Mouse (Mus musculus) ES-E14 (cell line): Measurements from ENCODE around the gene Tpst1. TPM values are rescaled to one million over a fixed set of nuclear protein-coding genes. Genes with fewer than 3 reads are reported as not detected.
A peak's percentile ranks its signal among the peaks of the same experiment; 100 is the strongest.

Experiments
- DNase-seq: peaks from one replicate; pipeline ENCODE4 v3.0.0-alpha.2; 2013; ENCODE audit warnings: low read depth, low spot score
- H3K27ac ChIP-seq: 2 replicates; pipeline ENCODE4 v1.5.1; 2012; ENCODE audit warnings: low read depth, mild to moderate bottlenecking, low read length, moderate library complexity, mixed read lengths; ENCODE audit not compliant: poor library complexity, insufficient read depth, severe bottlenecking
- H3K36me3 ChIP-seq: 2 replicates; pipeline ENCODE4 v1.6.1; 2012; ENCODE audit warnings: mild to moderate bottlenecking, low read length, moderate library complexity, mixed read lengths; ENCODE audit not compliant: control insufficient read depth, poor library complexity, insufficient read depth, severe bottlenecking
- H3K4me1 ChIP-seq, 2 experiments: fragments of 150-350 bp in 1 of 2; sonication (generic) in 1 of 2; 2 replicates each; pipeline ENCODE4 v1.6.1; 2012; ENCODE audit warnings: low read length in 2 of 2, mild to moderate bottlenecking in 1 of 2, mixed read lengths in 1 of 2; ENCODE audit not compliant: control insufficient read depth in 2 of 2, insufficient read depth in 2 of 2, poor library complexity in 1 of 2
- H3K4me3 ChIP-seq, 2 experiments: fragments of 150-350 bp in 1 of 2; sonication (generic) in 1 of 2; 2 replicates each; pipeline ENCODE4 v1.5.1; 2012; ENCODE audit warnings: low read length in 2 of 2, low read depth in 1 of 2, mild to moderate bottlenecking in 1 of 2, mixed read lengths in 1 of 2; ENCODE audit not compliant: insufficient read depth in 1 of 2, poor library complexity in 1 of 2, severe bottlenecking in 1 of 2
- H3K9ac ChIP-seq: 2 replicates; pipeline ENCODE4 v1.6.1; 2012; ENCODE audit warnings: low read depth, mild to moderate bottlenecking, low read length, mixed read lengths; ENCODE audit not compliant: poor library complexity, insufficient read depth, severe bottlenecking
- H3K9me3 ChIP-seq: fragments of 150-350 bp; sonication (generic); 2 replicates; pipeline ENCODE4 v1.6.1; 2012; ENCODE audit warnings: low read depth, mild to moderate bottlenecking, low read length; ENCODE audit not compliant: control insufficient read depth, insufficient read depth
- CHD2 ChIP-seq: IDR thresholded peaks from 2 replicates; pipeline ENCODE4 v1.6.1; 2014; ENCODE audit warnings: mild to moderate bottlenecking, low read depth, low read length, inconsistent platforms
- HCFC1 ChIP-seq: IDR thresholded peaks from 2 replicates; pipeline ENCODE4 v1.6.1; 2012; ENCODE audit warnings: low read length, inconsistent platforms, borderline replicate concordance; ENCODE audit not compliant: insufficient read depth
- MAFK ChIP-seq: IDR thresholded peaks from 2 replicates; pipeline ENCODE4 v1.6.1; 2014; ENCODE audit warnings: mild to moderate bottlenecking, low read depth, low read length, inconsistent platforms; ENCODE audit not compliant: insufficient read depth
- ZC3H11A ChIP-seq: IDR thresholded peaks from 2 replicates; pipeline ENCODE4 v1.6.1; 2012; ENCODE audit warnings: low read depth, mild to moderate bottlenecking, inconsistent platforms, low read length, borderline replicate concordance
- ZNF384 ChIP-seq: IDR thresholded peaks from 2 replicates; pipeline ENCODE4 v1.6.1; 2012; ENCODE audit warnings: low read depth, low read length, inconsistent platforms
- in situ Hi-C, 2 experiments: fragments of 600-800 bp; cut with MboI; formaldehyde crosslinking; loops; one replicate each; pipeline ENCODE4 v1.15.1; 2025; ENCODE audit warnings: low sequenced_read_pairs in 2 of 2, inconsistent platforms in 1 of 2; ENCODE audit not compliant: unreplicated experiment in 2 of 2
- total RNA-seq: library from RNA; depleted of rRNA; stranded (reverse); fragments of 300-350 nt; gene quantifications from 2 replicates; pipeline ENCODE4 v1.2.3, GENCODE M21; 2012

Gene Tpst1
- total RNA-seq, 1 experiment: 51.4 TPM

GRCm38 (mm10) chr5:130062096-130062495 is 11.0 kb upstream of the Tpst1 start:
- no peak for DNase-seq
- Histone ChIP-seq H3K4me3 (no peak overlapping the region), H3K36me3 (peaks cover 11% of the 10 kb centered on the region), H3K27ac (no peak overlapping the region), H3K9me3 (no peaks in the 10 kb centered on the region), H3K9ac (no peak overlapping the region), H3K4me1 (peaks cover 0 to 3% of the 10 kb centered on the region in 2 experiments; a peak in 1 of 4 replicates)
- in situ Hi-C loops: no loop called here
- no peak for TF ChIP-seq CHD2
- TF ChIP-seq MAFK: no peak
- TF ChIP-seq ZC3H11A: no peak
- TF ChIP-seq ZNF384: no peak
- TF ChIP-seq HCFC1: no peak

- TF ChIP-seq MAFK (no peak), ZC3H11A (no peak)
- no peak for DNase-seq
- Histone ChIP-seq H3K9me3 (no peaks in the 10 kb centered on the region), H3K9ac (no peak overlapping the region), H3K4me3 (no peak overlapping the region), H3K4me1 (peaks cover 0 to 3% of the 10 kb centered on the region in 2 experiments; a peak in 1 of 4 replicates), H3K27ac (no peak overlapping the region), H3K36me3 (peaks cover 11% of the 10 kb centered on the region)
- in situ Hi-C loops: no loop called here
Observed at GRCm38 (mm10) chr5:130063760-130064159, 9.4 kb upstream of the Tpst1 start.

- Histone ChIP-seq H3K9me3 (no peaks in the 10 kb centered on the region), H3K36me3 (peaks cover 3% of the 10 kb centered on the region; the same call in 1 of the 2 replicates), H3K27ac (no peak overlapping the region), H3K9ac (no peak overlapping the region), H3K4me1 (no peaks in the 10 kb centered on the region), H3K4me3 (no peak overlapping the region)
- TF ChIP-seq ZC3H11A (peak; percentile 33; the same call in 1 of the 2 replicates), MAFK (no peak)
- in situ Hi-C loops: no loop called here
- DNase-seq: peak; percentile 48
Observed at GRCm38 (mm10) chr5:130065579-130065978, 7.5 kb upstream of the Tpst1 start.

- DNase-seq: no peak
- Histone ChIP-seq H3K9me3 (no peaks in the 10 kb centered on the region), H3K27ac (no peak overlapping the region), H3K4me3 (no peak overlapping the region), H3K36me3 (no peaks in the 10 kb centered on the region), H3K9ac (no peak overlapping the region), H3K4me1 (no peaks in the 10 kb centered on the region)
- no peak for TF ChIP-seq MAFK
- TF ChIP-seq CHD2: no peak
- TF ChIP-seq HCFC1: no peak
- in situ Hi-C loops: no loop called here
Observed at GRCm38 (mm10) chr5:130067841-130068264, 5.3 kb upstream of the Tpst1 start.

- Histone ChIP-seq H3K27ac (no peak overlapping the region), H3K4me3 (no peak overlapping the region), H3K9me3 (no peaks in the 10 kb centered on the region), H3K36me3 (no peaks in the 10 kb centered on the region), H3K9ac (no peak overlapping the region), H3K4me1 (peaks cover 0 to 4% of the 10 kb centered on the region in 2 experiments; a peak in 2 of 4 replicates)
- no peak for TF ChIP-seq ZNF384
- no peak for TF ChIP-seq HCFC1
- no peak for TF ChIP-seq CHD2
- TF ChIP-seq ZC3H11A: no peak
- TF ChIP-seq MAFK: no peak
- in situ Hi-C loops: no loop called here
- DNase-seq: no peak
Observed at GRCm38 (mm10) chr5:130074491-130074890, 1.4 kb downstream of the Tpst1 start.
